ENCODE assay signal across 7 mouse cellular contexts in the genomic region with DNA sequence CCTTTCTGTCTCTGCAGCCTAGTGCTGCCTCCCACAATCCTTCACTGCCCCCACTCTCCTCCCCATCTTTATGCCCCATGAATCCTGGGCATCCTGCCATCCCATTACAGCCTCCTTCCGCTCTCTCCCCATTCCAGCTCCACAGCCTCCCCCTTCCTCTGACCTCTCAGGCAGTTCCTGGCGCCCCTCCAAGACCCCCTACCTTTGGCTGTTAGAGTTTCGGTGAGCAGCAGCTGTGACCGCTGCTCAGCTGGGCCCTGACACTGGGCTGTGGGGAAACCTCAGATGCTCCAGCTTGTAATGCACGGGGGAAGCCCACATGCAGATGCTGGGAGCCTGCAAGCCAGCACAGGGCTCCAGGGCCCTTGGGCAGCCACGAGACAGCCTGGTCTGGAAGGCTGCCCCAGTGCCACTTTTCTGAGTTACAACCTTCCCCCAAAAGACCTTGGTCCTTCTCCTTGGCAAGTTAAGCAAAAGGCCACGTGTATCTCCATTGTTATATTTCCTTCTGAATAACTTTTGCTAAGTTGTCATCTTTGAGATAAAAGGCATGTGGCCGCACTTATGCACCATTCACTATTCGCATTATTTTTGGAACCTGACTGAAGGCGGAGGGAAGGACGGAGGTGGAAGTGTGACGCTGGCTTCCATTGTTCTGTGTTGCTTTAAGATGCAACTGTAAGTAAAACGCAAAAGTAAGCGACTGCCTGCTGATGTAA.
DNase-seq lines count a peak whose midpoint lies in the region; TF ChIP-seq lines count a peak whose summit lies in the region.

No protein-coding gene starts in this region.

- peaks cover 21% of the 10 kb centered on the region for H3K27me3 ChIP-seq in limb, embryonic 10.5 days (ENCODE audit: low read depth, poor library complexity, severe bottlenecking)

- peak overlapping the region; percentile 60; the same call in 1 of the 2 replicates for H3K27ac ChIP-seq in cortical plate, adult 2 months (ENCODE audit: insufficient read depth, low read length)
- H3K27ac ChIP-seq in limb, embryonic 10.5 days, result peak overlapping the region; percentile 61

- peaks cover 5% of the 10 kb centered on the region for H3K4me1 ChIP-seq in cortical plate, adult 2 months (ENCODE audit: control insufficient read depth, insufficient read depth, low read length)
- peaks cover 57% of the 10 kb centered on the region for H3K4me1 ChIP-seq in limb, embryonic 10.5 days

- no peaks in the 10 kb centered on the region for H3K36me3 ChIP-seq in limb, embryonic 10.5 days

- no peak for TF ChIP-seq POLR2A in cortical plate, adult 2 months (IDR thresholded peaks at IDR 0.05; ENCODE audit: extremely low read depth, insufficient read depth, low read length)

- H3K9me3 ChIP-seq in limb, embryonic 10.5 days (replicated peaks), result no peaks in the 10 kb centered on the region

- peak; percentile 77 for DNase-seq in brain, adult 2 months (ENCODE audit: low read depth, low spot score)
- DNase-seq in heart, adult 8-10 months (ENCODE audit: low spot score), result peak; percentile 19
- DNase-seq in kidney, adult 9 months, result peak; percentile 80
- no peak for DNase-seq in limb, embryonic 10.5 days (ENCODE audit: low spot score)
- DNase-seq in ovary, adult 18-20 months (ENCODE audit: low spot score), result peak; percentile 40
- no peak for DNase-seq in thymus, postnatal 0 days (ENCODE audit: low spot score)

- 57% methylated on average over 14 of the region's 14 CpGs for WGBS in limb, embryonic 10.5 days

- H3K4me3 ChIP-seq in cortical plate, adult 2 months (ENCODE audit: insufficient read depth, low read length), result no peak overlapping the region
- no peak overlapping the region for H3K4me3 ChIP-seq in limb, embryonic 10.5 days

- no peak for TF ChIP-seq CTCF in cortical plate, adult 2 months (IDR thresholded peaks at IDR 0.05; ENCODE audit: extremely low read depth, insufficient read depth, low read length)

Comparison
In these comparisons a context has a peak if more than half of its experiments do, and no peak if none do; other contexts are left out.
1. DNase-seq: peak in brain, adult 2 months (single experiment), heart, adult 8-10 months (single experiment), kidney, adult 9 months (single experiment) and ovary, adult 18-20 months (single experiment); none in limb, embryonic 10.5 days (single experiment) and thymus, postnatal 0 days (single experiment).